Mouse (Mus musculus): Measurements from ENCODE around the gene Rab23. TPM values are rescaled to one million over a fixed set of nuclear protein-coding genes. Genes with fewer than 3 reads are reported as not detected.
A peak's percentile ranks its signal among the peaks of the same experiment; 100 is the strongest.
"Not testable (repeated sequence)": the region's sequence is repeated elsewhere in the genome, so short reads cannot be mapped to it uniquely, and the experiment has no call there.

The Rab23 gene
- total RNA-seq, 2 experiments from 2014 or later: 4.2 to 5.1 TPM

- no peak for DNase-seq
- intact Hi-C loops (cut with DNase I): no loop called here
Observed at GRCm38 (mm10) chr1:33724516-33724915, 4.8 kb downstream of the Rab23 start.

GRCm38 (mm10) chr1:33725086-33725485 is 5.4 kb downstream of the Rab23 start:
- intact Hi-C loops (cut with DNase I): no loop called here

GRCm38 (mm10) chr1:33733044-33733443 is 13.4 kb downstream of the Rab23 start:
- intact Hi-C loops (cut with DNase I): no loop called here
- DNase-seq: no peak

More at GRCm38 (mm10) chr1:33725086-33725485, 5.4 kb downstream of the Rab23 start:
- DNase-seq: no peak

GRCm38 (mm10) chr1:33734001-33734685 is 14.5 kb downstream of the Rab23 start:
- intact Hi-C loops (cut with DNase I): no loop called here
- DNase-seq: no peak

- DNase-seq: no peak
- intact Hi-C loops (cut with DNase I): loop anchor here (5.0 kb wide), 1 partner anchor 66 kb away; no protein-coding TSS in a partner anchor
Observed at GRCm38 (mm10) chr1:33738281-33738680, 18.6 kb downstream of the Rab23 start.

GRCm38 (mm10) chr1:33738681-33739278 is 19.1 kb downstream of the Rab23 start:
- no peak for DNase-seq
- intact Hi-C loops (cut with DNase I): loop anchor here (5.0 kb wide), 1 partner anchor 66 kb away; no protein-coding TSS in a partner anchor

GRCm38 (mm10) chr1:33739302-33739701 is 19.6 kb downstream of the Rab23 start:
- intact Hi-C loops (cut with DNase I): loop anchor here (5.0 kb wide), 1 partner anchor 67 kb away; no protein-coding TSS in a partner anchor
- peak; percentile 41 to 69 for DNase-seq

GRCm38 (mm10) chr1:33742903-33743302 is 23.2 kb downstream of the Rab23 start:
- DNase-seq: no peak
- intact Hi-C loops (cut with DNase I): no loop called here

- DNase-seq; intact Hi-C loops (cut with DNase I): not testable (repeated sequence)
Observed at GRCm38 (mm10) chr1:33744815-33745214, 25.1 kb downstream of the Rab23 start.

- intact Hi-C loops (cut with DNase I): no loop called here
- DNase-seq: no peak
Observed at GRCm38 (mm10) chr1:33745901-33746300, 26.2 kb downstream of the Rab23 start.

GRCm38 (mm10) chr1:33749109-33749508 is 29.4 kb downstream of the Rab23 start:
- intact Hi-C loops (cut with DNase I): no loop called here
- DNase-seq: no peak

- intact Hi-C loops (cut with DNase I); DNase-seq: not testable (repeated sequence)
Observed at GRCm38 (mm10) chr1:33749709-33750108, 30.0 kb downstream of the Rab23 start.

- DNase-seq: no peak
- intact Hi-C loops (cut with DNase I): no loop called here
Observed at GRCm38 (mm10) chr1:33751283-33751682, 31.6 kb downstream of the Rab23 start.

GRCm38 (mm10) chr1:33754089-33754488 is 34.4 kb downstream of the Rab23 start:
- DNase-seq: no peak
- intact Hi-C loops (cut with DNase I): no loop called here

- intact Hi-C loops (cut with DNase I): no loop called here
- DNase-seq: no peak
Observed at GRCm38 (mm10) chr1:33754965-33755735, 35.5 kb downstream of the Rab23 start.

GRCm38 (mm10) chr1:33755799-33756198 is 36.1 kb downstream of the Rab23 start:
- intact Hi-C loops (cut with DNase I): no loop called here

GRCm38 (mm10) chr1:33756258-33757032 is 36.8 kb downstream of the Rab23 start:
- DNase-seq: no peak
- intact Hi-C loops (cut with DNase I): no loop called here

More at GRCm38 (mm10) chr1:33755799-33756198, 36.1 kb downstream of the Rab23 start:
- DNase-seq: no peak

GRCm38 (mm10) chr1:33757033-33757413 is 37.3 kb downstream of the Rab23 start:
- no peak for DNase-seq
- intact Hi-C loops (cut with DNase I): no loop called here

GRCm38 (mm10) chr1:33757491-33758041 is 37.9 kb downstream of the Rab23 start, which contains the start of gene Bag2:
Gene Bag2 (minus strand): TSS chr1:33757795.
- DNase-seq: peak; percentile 45 to 54
- intact Hi-C loops (cut with DNase I): no loop called here

GRCm38 (mm10) chr1:33758488-33758887 is 38.8 kb downstream of the Rab23 start:
- intact Hi-C loops (cut with DNase I): no loop called here
- no peak for DNase-seq

Data from gastrocnemius, postnatal 36 days (tissue).